Mouse (Mus musculus): ENCODE results near the gene Tnfrsf13b.
"Not testable (repeated sequence)": the region's sequence is repeated elsewhere in the genome, so short reads cannot be mapped to it uniquely, and the experiment has no call there.

Tnfrsf13b gene

GRCm38 (mm10) chr11:61127421-61128055, 983 bp downstream of the Tnfrsf13b start:
- DNase-seq (ENCODE audit: extremely low read depth, low read depth), result no peak

DNA sequence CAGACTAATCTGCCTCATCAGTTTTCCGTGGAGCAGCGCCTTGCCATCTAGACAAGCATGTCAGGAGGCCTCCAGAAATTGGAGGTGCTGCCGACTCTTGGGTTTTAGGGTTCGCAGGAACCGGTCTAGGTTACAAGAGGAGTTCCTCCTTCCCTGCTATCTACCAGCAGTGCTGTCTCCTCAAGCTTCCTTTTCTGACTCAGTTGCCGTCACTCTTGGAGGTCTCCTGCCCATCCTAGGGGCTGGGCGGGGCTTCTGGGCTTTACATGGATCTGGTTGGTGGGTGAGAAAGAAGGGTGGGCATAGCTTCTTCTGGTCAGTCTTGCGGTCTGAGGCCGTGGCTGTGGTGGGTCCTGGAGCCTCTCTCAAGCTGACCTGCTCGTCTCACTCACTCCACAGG, 2.8 kb downstream of the Tnfrsf13b start:
- DNase-seq (ENCODE audit: extremely low read depth, low read depth), result peak; percentile 67

DNA sequence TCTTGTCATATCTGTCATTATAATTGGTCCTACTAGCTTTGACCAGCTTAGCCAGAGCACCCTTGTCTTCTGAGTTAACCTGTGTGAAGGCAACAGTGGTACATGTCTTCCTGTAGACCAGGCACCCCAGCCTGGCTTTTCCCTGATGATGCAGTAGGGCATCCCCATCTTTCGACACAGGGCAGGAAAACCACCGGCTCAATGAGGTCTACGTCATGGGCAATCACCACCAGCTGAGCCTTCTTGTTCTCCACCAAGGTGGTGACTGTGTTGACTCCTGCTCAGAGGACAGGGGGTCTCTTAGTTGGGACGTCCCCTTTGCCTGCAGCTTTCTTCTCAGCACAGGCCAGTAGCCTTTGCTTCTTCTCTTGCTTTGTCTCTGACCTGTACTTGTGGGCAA, 4.1 kb downstream of the Tnfrsf13b start:
- not testable (repeated sequence) for DNase-seq (ENCODE audit: extremely low read depth, low read depth)

GRCm38 (mm10) chr11:61132943-61133342, 6.4 kb downstream of the Tnfrsf13b start:
- no peak for DNase-seq (ENCODE audit: extremely low read depth, low read depth)

DNA sequence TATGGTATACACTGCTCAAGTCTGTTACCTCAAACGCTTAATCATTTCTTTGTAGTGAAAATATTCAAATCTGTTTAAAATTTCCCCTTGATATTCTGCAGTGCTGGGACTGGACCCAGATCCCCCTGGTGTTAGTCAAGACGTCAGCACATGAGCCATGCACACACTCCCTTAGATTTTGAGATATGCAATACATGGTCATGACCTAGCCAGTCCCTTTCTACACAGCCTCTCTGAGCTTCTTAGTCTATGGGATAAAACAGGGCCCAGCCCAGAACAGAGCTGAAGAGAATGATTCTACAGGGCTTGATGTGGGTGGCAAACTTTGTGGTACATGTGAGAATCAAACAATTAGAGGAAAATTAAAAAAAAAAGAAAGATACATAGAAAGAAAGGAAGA, 15.1 kb downstream of the Tnfrsf13b start:
- peak; percentile 10 for DNase-seq (ENCODE audit: extremely low read depth, low read depth)

DNA sequence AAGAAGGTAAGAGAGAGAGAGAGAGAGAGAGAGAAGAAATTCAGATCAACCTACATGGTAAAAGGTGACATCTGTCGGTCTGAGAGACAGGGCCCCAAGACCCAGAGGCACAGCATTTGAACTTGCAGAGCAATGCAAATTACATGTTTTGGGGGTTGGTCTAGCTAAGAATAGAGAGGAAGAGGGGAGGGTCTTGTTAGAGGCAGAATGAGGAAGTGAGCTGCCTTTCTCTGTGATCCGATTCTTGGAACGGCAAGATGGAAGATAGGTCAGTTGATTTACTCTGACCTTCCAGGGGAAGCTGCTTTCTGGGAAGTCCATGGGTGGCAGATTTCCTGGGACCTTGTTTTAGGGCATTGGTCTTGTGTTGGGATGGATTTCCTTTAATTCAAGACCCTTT, 15.7 kb downstream of the Tnfrsf13b start:
- DNase-seq (ENCODE audit: extremely low read depth, low read depth), result peak; percentile 95

GRCm38 (mm10) chr11:61142941-61143530, 16.5 kb downstream of the Tnfrsf13b start:
- DNase-seq (ENCODE audit: extremely low read depth, low read depth), result peak; percentile 54

GRCm38 (mm10) chr11:61143564-61144469, 17.3 kb downstream of the Tnfrsf13b start:
- DNase-seq (ENCODE audit: extremely low read depth, low read depth), result peak; percentile 52

DNA sequence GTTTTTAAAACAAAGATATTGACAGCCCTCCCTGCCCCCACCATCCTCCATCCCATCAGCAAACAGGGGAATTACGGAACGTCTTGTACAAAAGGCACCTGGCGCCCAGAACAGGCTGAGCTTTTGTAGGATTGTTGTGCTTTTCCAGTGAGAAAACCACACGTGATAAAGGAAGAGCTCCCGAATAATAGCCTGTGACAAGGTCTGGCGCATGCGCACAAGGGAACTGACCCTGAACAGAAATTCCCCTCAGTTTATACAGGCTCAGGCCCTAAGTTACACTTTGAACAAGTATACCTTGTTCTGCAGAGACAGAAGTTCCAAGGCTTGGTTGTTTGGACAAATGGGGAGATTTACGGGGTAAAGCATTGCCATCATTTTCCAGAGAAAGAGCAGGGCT, 19.0 kb downstream of the Tnfrsf13b start:
- DNase-seq (ENCODE audit: extremely low read depth, low read depth), result no peak

- DNase-seq (ENCODE audit: extremely low read depth, low read depth), result peak; percentile 22
Measured at GRCm38 (mm10) chr11:61146645-61147299, 20.2 kb downstream of the Tnfrsf13b start.

DNA sequence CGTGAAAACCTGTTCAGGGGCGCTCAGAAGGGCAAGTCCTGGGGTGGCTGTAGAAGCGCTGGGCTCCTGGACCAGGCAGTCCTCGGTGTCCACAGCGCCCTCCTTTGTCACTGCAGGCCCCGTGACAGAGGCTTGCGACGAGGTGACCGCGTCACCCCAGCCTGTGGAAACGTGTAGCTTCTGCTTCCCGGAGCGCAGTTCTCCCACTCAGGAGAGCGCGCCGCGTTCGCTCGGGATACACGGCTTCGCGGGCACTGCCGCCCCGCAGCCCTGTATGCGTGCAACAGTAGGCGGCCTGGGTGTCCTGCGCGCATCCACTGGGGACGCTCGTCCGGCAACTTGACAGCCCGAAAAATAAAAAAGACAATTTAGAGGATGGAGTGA, 20.7 kb downstream of the Tnfrsf13b start:
- no peak for DNase-seq (ENCODE audit: extremely low read depth, low read depth)

GRCm38 (mm10) chr11:61150233-61151001, 23.9 kb downstream of the Tnfrsf13b start:
- DNase-seq (ENCODE audit: extremely low read depth, low read depth), result no peak

- peak; percentile 27 for DNase-seq (ENCODE audit: extremely low read depth, low read depth)
Measured at GRCm38 (mm10) chr11:61155727-61156126, 29.2 kb downstream of the Tnfrsf13b start.

- no peak for DNase-seq (ENCODE audit: extremely low read depth, low read depth)
Measured at GRCm38 (mm10) chr11:61158141-61158540, 31.6 kb downstream of the Tnfrsf13b start.

- DNase-seq (ENCODE audit: extremely low read depth, low read depth), result no peak
Measured at GRCm38 (mm10) chr11:61159796-61160732, 33.5 kb downstream of the Tnfrsf13b start.

DNA sequence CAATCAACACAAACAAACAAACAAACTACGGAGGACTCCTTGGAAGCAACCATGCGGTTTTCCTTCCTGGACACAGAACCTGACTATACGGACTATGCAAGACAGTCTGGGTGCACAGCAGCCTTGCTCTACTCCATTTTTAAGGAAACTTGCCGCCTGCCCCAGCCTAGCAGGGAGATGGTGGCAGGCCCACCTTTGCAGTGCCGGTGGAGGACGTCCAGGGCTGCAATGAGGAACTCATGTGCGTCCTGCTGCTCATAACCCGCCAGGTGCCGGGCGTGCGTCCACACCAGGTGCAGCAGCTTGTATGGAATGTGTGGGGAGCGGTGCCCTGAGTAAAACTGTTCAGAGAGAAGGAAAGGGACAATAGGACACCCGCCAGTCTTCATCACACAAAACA, 34.6 kb downstream of the Tnfrsf13b start:
- DNase-seq (ENCODE audit: extremely low read depth, low read depth), result no peak

- DNase-seq (ENCODE audit: extremely low read depth, low read depth), result no peak
Measured at GRCm38 (mm10) chr11:61162776-61163175, 36.2 kb downstream of the Tnfrsf13b start.

DNA sequence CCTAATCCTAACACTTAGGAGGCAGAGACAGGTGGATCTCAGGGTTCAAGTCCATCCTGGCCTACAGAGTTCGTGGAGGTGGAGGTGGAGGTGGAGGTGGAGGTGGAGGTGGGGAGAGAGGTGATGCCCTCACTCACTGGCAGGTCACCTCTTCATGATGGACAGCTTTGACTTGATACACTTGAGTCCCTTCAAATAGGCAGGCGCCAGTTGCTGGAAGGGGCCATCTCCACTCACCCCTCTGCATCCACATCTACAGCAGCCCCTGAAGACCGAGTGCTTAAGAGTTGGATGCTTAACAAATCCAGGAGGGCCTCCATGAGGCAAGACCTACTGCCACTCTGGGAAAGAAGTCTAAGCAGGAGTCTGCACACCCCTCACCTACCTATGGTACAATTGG, 36.8 kb downstream of the Tnfrsf13b start:
- no peak for DNase-seq (ENCODE audit: extremely low read depth, low read depth)

- no peak for DNase-seq (ENCODE audit: extremely low read depth, low read depth)
Measured at GRCm38 (mm10) chr11:61164366-61164765, 37.8 kb downstream of the Tnfrsf13b start.

DNA sequence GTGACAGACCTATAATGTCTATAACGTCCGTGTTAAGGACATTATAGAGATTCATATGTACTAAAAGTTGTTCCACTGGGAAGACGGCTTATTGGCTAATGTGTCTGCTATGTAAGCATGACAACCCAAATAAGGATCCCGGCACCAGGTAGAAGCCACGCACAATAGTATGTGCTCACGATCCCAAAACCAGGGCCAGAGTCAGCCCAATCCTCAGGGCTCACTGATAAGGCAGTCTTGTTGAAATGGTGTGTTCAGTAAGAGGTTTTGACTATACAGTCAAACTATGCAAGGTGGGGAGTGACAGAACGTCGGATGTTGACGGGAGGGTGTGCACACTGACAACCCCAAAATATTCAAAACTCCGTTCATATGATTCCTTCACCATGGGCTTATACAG, 38.3 kb downstream of the Tnfrsf13b start:
- no peak for DNase-seq (ENCODE audit: extremely low read depth, low read depth)

Data from MEL-GATA-1-ER (cell line).